Mouse (Mus musculus) neural tube, embryonic 11.5 days (tissue): ENCODE measurements at regions not wholly inside any gene's neighbourhood (a gene's known extent, or its start where the extent isn't known, plus 50 kb on each side); places are given as distances from the start of the nearest gene placed in this dataset.
"Not testable (repeated sequence)": the region's sequence is repeated elsewhere in the genome, so short reads cannot be mapped to it uniquely, and the experiment has no call there.

Experiments
- ATAC-seq: fragments of 200-750 bp; cut with Nextera tagmentation; 2 replicates; pipeline ENCODE4 v1.8.0; 2017; ENCODE audit warnings: moderate number of reproducible peaks, mild to moderate bottlenecking, moderate TSS enrichment, moderate library complexity; ENCODE audit not compliant: insufficient read depth, low FRiP score, low TSS enrichment
- DNase-seq: peaks from one replicate; pipeline ENCODE4 v3.0.0-alpha.2; 2015; ENCODE audit warnings: low spot score
- H3K27ac ChIP-seq: fragments of 300-500 bp; sonication (generic); 2 replicates; pipeline ENCODE4 v1.5.1; 2014; ENCODE audit warnings: low read depth, mild to moderate bottlenecking, low read length
- H3K27me3 ChIP-seq: fragments of 300-500 bp; sonication (generic); 2 replicates; pipeline ENCODE4 v1.6.1; 2014; ENCODE audit warnings: mild to moderate bottlenecking, low read length, mixed read lengths; ENCODE audit not compliant: control insufficient read depth, insufficient read depth
- H3K36me3 ChIP-seq: fragments of 300-500 bp; sonication (generic); 2 replicates; pipeline ENCODE4 v1.6.1; 2014; ENCODE audit warnings: mild to moderate bottlenecking, low read length, moderate library complexity, mixed read lengths; ENCODE audit not compliant: control insufficient read depth, insufficient read depth
- H3K4me1 ChIP-seq: fragments of 300-500 bp; sonication (generic); 2 replicates; pipeline ENCODE4 v1.6.1; 2014; ENCODE audit warnings: low read length, mixed read lengths; ENCODE audit not compliant: control insufficient read depth, insufficient read depth
- H3K4me2 ChIP-seq: fragments of 300-500 bp; sonication (generic); 2 replicates; pipeline ENCODE4 v1.6.1; 2014; ENCODE audit warnings: low read depth, mild to moderate bottlenecking, moderate library complexity
- H3K4me3 ChIP-seq: fragments of 300-500 bp; sonication (generic); 2 replicates; pipeline ENCODE4 v1.5.1; 2014; ENCODE audit warnings: low read depth, low read length
- H3K9ac ChIP-seq: fragments of 300-500 bp; sonication (generic); 2 replicates; pipeline ENCODE4 v1.6.1; 2014; ENCODE audit warnings: mild to moderate bottlenecking, low read length
- H3K9me3 ChIP-seq: fragments of 300-500 bp; sonication (generic); 2 replicates; pipeline ENCODE4 v1.6.1; 2016; ENCODE audit warnings: low read length; ENCODE audit not compliant: control insufficient read depth
- WGBS: fragments of 180-500 bp; shearing (Covaris S2); extraction: QIAGEN DNeasy Blood & Tissue Kit; methylation state at CpG from one replicate; pipeline ENCODE4 v1.1.7; 2014; 5-methylcytosine and 5-hydroxymethylcytosine counted together

- Histone ChIP-seq H3K27me3 (no peaks in the 10 kb centered on the region), H3K4me1 (no peaks in the 10 kb centered on the region), H3K4me3 (no peak overlapping the region), H3K36me3 (no peaks in the 10 kb centered on the region), H3K9ac (no peak overlapping the region), H3K9me3 (no peaks in the 10 kb centered on the region), H3K27ac (no peak overlapping the region), H3K4me2 (no peak overlapping the region)
- DNase-seq: no peak
- no peak for ATAC-seq
These were observed 155.2 kb upstream of the Shcbp1 start for GRCm38 (mm10) chr8:4934551-4934950.

DNA sequence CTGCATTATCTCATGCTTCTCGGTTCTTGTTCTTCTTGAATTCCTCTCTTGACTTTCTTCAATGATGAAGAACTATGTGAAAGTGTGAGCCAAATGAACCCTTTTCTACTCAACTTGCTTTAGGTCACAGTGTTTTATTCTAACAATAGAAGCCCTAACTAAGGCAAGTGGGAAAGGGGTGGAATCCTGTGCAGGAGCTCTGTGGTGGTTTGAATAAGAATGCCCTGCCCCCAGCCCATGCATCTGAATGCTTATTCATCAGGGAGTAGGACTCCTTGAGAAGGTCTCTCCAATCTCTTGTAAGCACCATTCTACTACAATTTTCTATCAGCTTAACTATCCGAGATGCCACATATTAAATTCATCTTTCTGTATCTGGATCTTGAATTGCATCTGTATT is 154.7 kb upstream of the Shcbp1 start:
- DNase-seq (no peak), ATAC-seq (no peak)
- Histone ChIP-seq H3K27ac (no peak overlapping the region), H3K9me3 (no peaks in the 10 kb centered on the region), H3K4me1 (no peaks in the 10 kb centered on the region), H3K27me3 (no peaks in the 10 kb centered on the region), H3K9ac (no peak overlapping the region), H3K4me2 (no peak overlapping the region), H3K36me3 (no peaks in the 10 kb centered on the region), H3K4me3 (no peak overlapping the region)
- WGBS: 45% methylated on average over 2 of the region's 2 CpGs

DNA sequence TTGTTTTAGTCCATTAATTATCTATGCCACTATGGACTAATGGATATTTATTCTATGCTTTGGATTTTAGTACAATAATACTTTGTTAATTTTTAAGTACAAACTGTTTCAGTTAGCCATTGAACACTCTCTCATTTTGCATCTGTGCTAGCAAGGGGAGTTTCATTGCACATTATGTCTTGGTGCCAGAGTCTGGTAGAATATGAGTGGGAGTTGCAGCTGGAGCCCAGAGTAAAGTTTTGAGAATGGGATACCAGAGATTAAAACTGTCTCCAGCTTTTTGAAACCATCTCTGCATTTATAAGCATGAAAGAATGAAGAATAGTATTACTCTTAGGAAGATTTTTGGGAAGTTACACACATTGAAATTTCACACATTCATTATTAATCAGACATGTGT is 137.1 kb upstream of the Shcbp1 start:
- ATAC-seq: no peak
- Histone ChIP-seq H3K4me2 (no peak overlapping the region), H3K27me3 (no peaks in the 10 kb centered on the region), H3K4me1 (no peaks in the 10 kb centered on the region), H3K9me3 (no peaks in the 10 kb centered on the region), H3K36me3 (no peaks in the 10 kb centered on the region), H3K9ac (no peak overlapping the region), H3K4me3 (no peak overlapping the region), H3K27ac (no peak overlapping the region)
- DNase-seq: no peak

GRCm38 (mm10) chr8:4895046-4895445 is 115.7 kb upstream of the Shcbp1 start:
- ATAC-seq (no peak), DNase-seq (no peak)
- Histone ChIP-seq H3K4me2 (no peak overlapping the region), H3K4me3 (no peak overlapping the region), H3K9ac (no peak overlapping the region), H3K27me3 (no peaks in the 10 kb centered on the region), H3K36me3 (no peaks in the 10 kb centered on the region), H3K9me3 (no peaks in the 10 kb centered on the region), H3K27ac (no peak overlapping the region), H3K4me1 (no peaks in the 10 kb centered on the region)
- WGBS: 81% methylated on average over 2 of the region's 2 CpGs

- ATAC-seq (peak; percentile 88), DNase-seq (peak; percentile 38)
- H3K9ac ChIP-seq, H3K4me1 ChIP-seq, H3K36me3 ChIP-seq, H3K27me3 ChIP-seq, H3K4me2 ChIP-seq, H3K27ac ChIP-seq, H3K9me3 ChIP-seq, H3K4me3 ChIP-seq: not testable (repeated sequence)
- WGBS: 81% methylated on average over 7 of the region's 7 CpGs
These were observed 89.4 kb upstream of the Shcbp1 start for GRCm38 (mm10) chr8:4868761-4869160.

GRCm38 (mm10) chr8:4839087-4839486 is 59.7 kb upstream of the Shcbp1 start:
- ATAC-seq: no peak
- no peaks in the 10 kb centered on the region for H3K36me3 ChIP-seq
- no peaks in the 10 kb centered on the region for H3K4me1 ChIP-seq
- H3K9ac ChIP-seq: no peak overlapping the region
- no peaks in the 10 kb centered on the region for H3K9me3 ChIP-seq
- no peak for DNase-seq
- no peaks in the 10 kb centered on the region for H3K27me3 ChIP-seq
- 89% methylated on average over 3 of the region's 3 CpGs for WGBS
- H3K4me3 ChIP-seq: no peak overlapping the region
- H3K4me2 ChIP-seq: no peak overlapping the region
- H3K27ac ChIP-seq: no peak overlapping the region

DNA sequence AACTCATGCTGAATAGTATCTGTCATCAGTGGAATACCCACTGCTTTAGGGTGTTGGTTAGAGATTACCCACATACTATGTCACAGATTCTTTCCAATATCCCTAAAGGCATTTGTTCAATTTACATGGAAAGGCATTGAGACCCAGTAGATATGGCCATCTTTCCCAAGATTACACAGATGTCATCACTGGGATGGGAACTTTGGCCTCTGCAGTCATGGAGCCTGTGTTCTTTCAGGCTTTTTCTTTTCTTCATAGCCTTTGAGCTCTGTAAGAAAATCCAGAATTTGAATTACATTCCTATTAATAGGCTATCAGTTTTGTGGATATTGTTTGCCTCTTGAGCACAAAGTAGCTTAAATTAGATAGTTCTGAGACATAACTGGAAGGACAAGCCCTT is 59.2 kb upstream of the Shcbp1 start:
- Histone ChIP-seq H3K4me1 (no peaks in the 10 kb centered on the region), H3K36me3 (no peaks in the 10 kb centered on the region), H3K27ac (no peak overlapping the region), H3K4me2 (no peak overlapping the region), H3K9ac (no peak overlapping the region), H3K4me3 (no peak overlapping the region), H3K27me3 (no peaks in the 10 kb centered on the region), H3K9me3 (no peaks in the 10 kb centered on the region)
- ATAC-seq (no peak), DNase-seq (no peak)

- no peaks in the 10 kb centered on the region for H3K27me3 ChIP-seq
- no peaks in the 10 kb centered on the region for H3K36me3 ChIP-seq
- H3K4me3 ChIP-seq: no peak overlapping the region
- no peak overlapping the region for H3K27ac ChIP-seq
- no peaks in the 10 kb centered on the region for H3K9me3 ChIP-seq
- no peaks in the 10 kb centered on the region for H3K4me1 ChIP-seq
- no peak overlapping the region for H3K9ac ChIP-seq
- no peak for ATAC-seq
- no peak for DNase-seq
- 83% methylated on average over 2 of the region's 2 CpGs for WGBS
- no peak overlapping the region for H3K4me2 ChIP-seq
These were observed 58.4 kb upstream of the Shcbp1 start for GRCm38 (mm10) chr8:4837719-4838118.

GRCm38 (mm10) chr8:4836651-4837050 is 57.3 kb upstream of the Shcbp1 start:
- no peaks in the 10 kb centered on the region for H3K4me1 ChIP-seq
- no peak for DNase-seq
- no peaks in the 10 kb centered on the region for H3K27me3 ChIP-seq
- H3K4me3 ChIP-seq: no peak overlapping the region
- H3K9me3 ChIP-seq: no peaks in the 10 kb centered on the region
- no peak overlapping the region for H3K27ac ChIP-seq
- ATAC-seq: no peak
- WGBS: 75% methylated on average over 2 of the region's 2 CpGs
- no peak overlapping the region for H3K4me2 ChIP-seq
- no peaks in the 10 kb centered on the region for H3K36me3 ChIP-seq
- no peak overlapping the region for H3K9ac ChIP-seq
